Mouse (Mus musculus): ENCODE data around the gene Rapgef3. TPM values are rescaled to one million over a fixed set of nuclear protein-coding genes. Genes with fewer than 3 reads are reported as not detected.
A peak's percentile ranks its signal among the peaks of the same experiment; 100 is the strongest.

Rapgef3 gene
- total RNA-seq, 2 experiments from 2014 or later: 21.2 to 24.2 TPM

- intact Hi-C loops (cut with DNase I): no loop called here
- no peak for DNase-seq
Measured at GRCm38 (mm10) chr15:97794268-97794667, 26.5 kb upstream of the Rapgef3 start.

- intact Hi-C loops (cut with DNase I): no loop called here
- DNase-seq: no peak
Measured at GRCm38 (mm10) chr15:97793386-97794153, 25.8 kb upstream of the Rapgef3 start.

GRCm38 (mm10) chr15:97791126-97791700 is 23.4 kb upstream of the Rapgef3 start:
- intact Hi-C loops (cut with DNase I): no loop called here

GRCm38 (mm10) chr15:97789761-97790505 is 22.2 kb upstream of the Rapgef3 start:
- peak; percentile 68 for DNase-seq
- intact Hi-C loops (cut with DNase I): no loop called here

More at GRCm38 (mm10) chr15:97791126-97791700, 23.4 kb upstream of the Rapgef3 start:
- no peak for DNase-seq

GRCm38 (mm10) chr15:97788821-97789220 is 21.0 kb upstream of the Rapgef3 start:
- intact Hi-C loops (cut with DNase I): no loop called here
- DNase-seq: peak; percentile 89

GRCm38 (mm10) chr15:97787799-97788667 is 20.3 kb upstream of the Rapgef3 start:
- intact Hi-C loops (cut with DNase I): no loop called here
- no peak for DNase-seq

- DNase-seq: no peak
- intact Hi-C loops (cut with DNase I): no loop called here
Measured at GRCm38 (mm10) chr15:97787148-97787798, 19.5 kb upstream of the Rapgef3 start.

GRCm38 (mm10) chr15:97786412-97787112 is 18.8 kb upstream of the Rapgef3 start:
- DNase-seq: no peak
- intact Hi-C loops (cut with DNase I): no loop called here

- DNase-seq: no peak
- intact Hi-C loops (cut with DNase I): no loop called here
Measured at GRCm38 (mm10) chr15:97785731-97786411, 18.1 kb upstream of the Rapgef3 start.

- DNase-seq: no peak
- intact Hi-C loops (cut with DNase I): loop anchor here (5.0 kb wide), 1 partner anchor 48 kb away; no protein-coding TSS in a partner anchor
Measured at GRCm38 (mm10) chr15:97784561-97785161, 16.9 kb upstream of the Rapgef3 start.

GRCm38 (mm10) chr15:97784092-97784559 is 16.4 kb upstream of the Rapgef3 start:
- peak; percentile 96 for DNase-seq
- intact Hi-C loops (cut with DNase I): loop anchor here (5.0 kb wide), 1 partner anchor 48 kb away; no protein-coding TSS in a partner anchor

- DNase-seq: peak; percentile 77
- intact Hi-C loops (cut with DNase I): loop anchor here (5.0 kb wide), 1 partner anchor 50 kb away; no protein-coding TSS in a partner anchor
Measured at GRCm38 (mm10) chr15:97782749-97783105, 15.0 kb upstream of the Rapgef3 start.

GRCm38 (mm10) chr15:97781961-97782748 is 14.4 kb upstream of the Rapgef3 start:
- DNase-seq: no peak
- intact Hi-C loops (cut with DNase I): loop anchor here (5.0 kb wide), 1 partner anchor 50 kb away; no protein-coding TSS in a partner anchor

- no peak for DNase-seq
- intact Hi-C loops (cut with DNase I): loop anchor here (5.0 kb wide), 1 partner anchor 52 kb away; no protein-coding TSS in a partner anchor
Measured at GRCm38 (mm10) chr15:97780611-97781031, 12.8 kb upstream of the Rapgef3 start.

GRCm38 (mm10) chr15:97779576-97779975 is 11.8 kb upstream of the Rapgef3 start:
- intact Hi-C loops (cut with DNase I): loop anchor here (2.0 kb wide), 1 partner anchor 63 kb away; no protein-coding TSS in a partner anchor

GRCm38 (mm10) chr15:97778311-97779098 is 10.7 kb upstream of the Rapgef3 start, which contains the start of gene Slc48a1:
TSS of gene Slc48a1 (plus strand) at chr15:97778520.
- DNase-seq: no peak
- intact Hi-C loops (cut with DNase I): loop anchor here (2.0 kb wide), 1 partner anchor 62 kb away; no protein-coding TSS in a partner anchor

More at GRCm38 (mm10) chr15:97779576-97779975, 11.8 kb upstream of the Rapgef3 start:
- DNase-seq: no peak
